ENCODE assay signal across 19 mouse cellular contexts in the genomic region with DNA sequence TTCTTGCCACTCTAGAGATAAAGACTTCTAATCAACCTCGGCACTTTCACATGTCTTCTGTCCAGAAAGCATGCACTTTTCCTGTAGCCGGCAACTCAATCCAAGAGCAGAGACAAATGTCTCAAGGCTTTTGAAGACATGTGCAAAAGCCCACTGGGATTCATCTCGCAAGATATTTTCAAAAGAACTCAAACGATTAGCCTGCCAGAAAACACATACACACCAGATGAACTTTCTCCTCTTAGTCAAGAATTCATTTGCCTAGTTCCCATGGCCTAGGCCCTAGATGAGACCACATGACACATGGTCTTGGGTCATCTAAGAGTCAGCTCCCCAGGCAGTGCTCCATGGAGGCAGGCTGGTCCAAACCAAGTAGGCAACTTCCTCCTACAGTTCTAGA.
"Had no signal": no experiment of that assay in that cellular context is flagged by ENCODE, and none has a peak within 500 bp of the region (broad histone marks: within the 10 kb centered on the region; RNA-seq: fewer than 3 reads in every experiment).

No protein-coding gene starts in this region.

- H3K27ac ChIP-seq: kidney, embryonic 15.5 days; left cerebral cortex, adult 2 months; liver, embryonic 13.5 days; macrophage; midbrain, embryonic 12.5 days; midbrain, embryonic 15.5 days; neural tube, embryonic 12.5 days; neural tube, embryonic 15.5 days had no signal

- H3K4me1 ChIP-seq: liver, embryonic 13.5 days; midbrain, embryonic 15.5 days; neural tube, embryonic 15.5 days had no signal

- H3K36me3 ChIP-seq: kidney, embryonic 15.5 days; liver, embryonic 13.5 days; midbrain, embryonic 12.5 days; midbrain, embryonic 15.5 days; neural tube, embryonic 12.5 days; neural tube, embryonic 15.5 days had no signal

- H3K27me3 ChIP-seq: kidney, embryonic 15.5 days; liver, embryonic 13.5 days; midbrain, embryonic 12.5 days; midbrain, embryonic 15.5 days; neural tube, embryonic 12.5 days; neural tube, embryonic 15.5 days had no signal

- DNase-seq: kidney, postnatal 10 days; kidney, postnatal 36 days; layer of hippocampus, postnatal 36 days; liver, embryonic 13.5 days; lung, adult 2 months; lung, postnatal 14 days; right cerebral cortex, adult 18-20 months; right cerebral cortex, postnatal 14 days; right cerebral cortex, postnatal 4 days; spleen, adult 18-20 months; thymus, adult 18-20 months; thymus, postnatal 36 days had no signal

- H3K4me3 ChIP-seq: kidney, embryonic 15.5 days; left cerebral cortex, adult 2 months; liver, embryonic 13.5 days; midbrain, embryonic 12.5 days; midbrain, embryonic 15.5 days; neural tube, embryonic 12.5 days; neural tube, embryonic 15.5 days had no signal

- H3K9me3 ChIP-seq: kidney, embryonic 15.5 days; liver, embryonic 13.5 days; midbrain, embryonic 12.5 days; midbrain, embryonic 15.5 days; neural tube, embryonic 12.5 days; neural tube, embryonic 15.5 days had no signal

- H3K4me2 ChIP-seq: kidney, embryonic 15.5 days; liver, embryonic 13.5 days; midbrain, embryonic 12.5 days; midbrain, embryonic 15.5 days; neural tube, embryonic 12.5 days; neural tube, embryonic 15.5 days had no signal

- ATAC-seq: midbrain, embryonic 15.5 days had no signal

- H3K9ac ChIP-seq: kidney, embryonic 15.5 days; liver, embryonic 13.5 days; midbrain, embryonic 12.5 days; midbrain, embryonic 15.5 days; neural tube, embryonic 12.5 days; neural tube, embryonic 15.5 days had no signal
